Mouse (Mus musculus): ENCODE results near the gene S100b. TPM values are rescaled to one million over a fixed set of nuclear protein-coding genes. Genes with fewer than 3 reads are reported as not detected.

Gene S100b
- total RNA-seq (2021), result 1 to 10 TPM; 5.4 to 6.4 TPM

DNA sequence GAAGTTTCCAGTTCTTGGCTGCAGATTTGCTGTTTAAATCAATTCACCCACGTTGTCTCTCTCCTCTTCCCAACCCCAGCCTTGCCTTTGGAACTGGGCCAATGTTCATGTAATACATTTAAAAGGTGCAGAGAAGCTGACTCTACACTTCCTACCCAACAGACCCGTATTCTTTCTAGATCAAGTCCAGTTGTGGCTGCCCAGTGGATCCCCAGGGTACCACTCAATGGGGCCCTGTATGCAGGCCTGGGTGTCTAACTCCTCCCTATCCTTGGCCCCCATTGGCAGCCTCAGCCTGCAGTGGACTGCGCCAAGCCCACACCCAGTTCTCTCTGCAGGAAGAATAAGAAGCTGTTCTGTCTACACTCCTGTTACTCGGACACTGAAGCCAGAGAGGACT, at the start of gene S100b:
Gene S100b (plus strand): TSS at position 318 of the 400 bp plus-strand sequence.
- intact Hi-C loops (cut with DNase I), result no loop called here
- peak; percentile 37 for DNase-seq

GRCm38 (mm10) chr10:76207262-76207796, 46.3 kb upstream of the S100b start:
- intact Hi-C loops (cut with DNase I), result loop anchor here (10.0 kb wide), 2 partner anchors 173 to 233 kb away; partner anchors contain the start of gene Zfp280b
- DNase-seq, result no peak

DNA sequence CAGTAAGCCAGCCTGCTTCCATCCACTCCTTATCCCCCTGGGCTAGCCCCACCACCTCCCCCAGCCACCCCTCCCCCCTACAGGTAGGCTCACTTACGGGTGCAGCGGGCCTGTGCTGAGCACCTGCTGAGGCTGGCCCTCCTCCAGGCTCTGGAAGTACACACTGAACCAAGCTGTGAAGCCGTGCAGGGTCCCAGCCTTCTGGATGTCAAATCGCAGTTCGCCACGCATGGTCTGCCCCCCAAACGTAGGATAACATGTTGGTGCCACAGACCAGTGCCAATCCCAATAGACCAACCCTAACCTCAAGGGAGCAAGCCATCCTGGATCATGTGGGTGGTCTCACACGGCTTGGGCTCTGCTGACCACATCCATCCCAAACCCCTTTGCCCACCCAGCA, 44.4 kb upstream of the S100b start:
- DNase-seq, result no peak
- intact Hi-C loops (cut with DNase I), result loop anchor here (10.0 kb wide), 2 partner anchors 174 to 234 kb away; partner anchors contain the start of gene Zfp280b

DNA sequence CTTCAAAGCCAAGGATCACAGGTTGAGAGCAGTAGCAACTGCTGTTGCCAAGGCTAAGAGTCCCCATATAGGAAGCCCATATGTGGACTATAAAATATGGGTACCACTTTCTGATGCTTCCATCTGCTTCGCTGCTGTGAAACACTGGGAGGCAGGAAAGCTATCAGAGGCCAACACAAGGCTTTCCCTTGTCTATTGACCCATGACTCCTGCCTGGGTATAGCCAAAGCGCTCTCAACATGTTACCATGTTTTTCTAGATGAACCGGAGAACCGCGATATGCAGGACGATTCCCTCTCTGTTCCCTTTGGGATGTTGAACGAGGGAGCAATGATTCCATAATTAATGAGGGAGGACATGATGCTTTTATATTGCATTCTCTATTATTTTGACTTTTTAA, 42.8 kb upstream of the S100b start:
- intact Hi-C loops (cut with DNase I), result no loop called here

DNA sequence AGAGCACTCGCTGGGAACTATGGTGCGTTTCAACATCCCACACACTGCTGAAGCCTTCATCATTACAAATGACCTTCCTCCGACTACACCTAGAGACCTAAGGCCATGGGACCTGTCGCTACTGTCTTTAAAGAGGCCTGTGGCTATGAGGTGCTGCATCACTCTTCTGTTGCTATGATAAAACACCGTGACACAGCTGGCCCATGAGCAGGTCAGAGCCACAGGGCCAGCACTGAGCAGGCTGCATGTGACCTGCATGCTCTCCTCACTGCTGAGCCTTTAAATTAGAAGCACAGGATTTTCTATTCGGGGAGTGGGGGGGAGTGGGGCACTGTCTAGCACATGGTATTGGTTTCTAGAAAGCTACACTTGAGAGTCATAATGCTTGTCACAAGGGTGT, 41.5 kb upstream of the S100b start:
- DNase-seq, result no peak
- intact Hi-C loops (cut with DNase I), result no loop called here

More for the DNA sequence above, 42.8 kb upstream of the S100b start:
- no peak for DNase-seq

GRCm38 (mm10) chr10:76214161-76214560, 39.5 kb upstream of the S100b start:
- no peak for DNase-seq
- intact Hi-C loops (cut with DNase I), result no loop called here

DNA sequence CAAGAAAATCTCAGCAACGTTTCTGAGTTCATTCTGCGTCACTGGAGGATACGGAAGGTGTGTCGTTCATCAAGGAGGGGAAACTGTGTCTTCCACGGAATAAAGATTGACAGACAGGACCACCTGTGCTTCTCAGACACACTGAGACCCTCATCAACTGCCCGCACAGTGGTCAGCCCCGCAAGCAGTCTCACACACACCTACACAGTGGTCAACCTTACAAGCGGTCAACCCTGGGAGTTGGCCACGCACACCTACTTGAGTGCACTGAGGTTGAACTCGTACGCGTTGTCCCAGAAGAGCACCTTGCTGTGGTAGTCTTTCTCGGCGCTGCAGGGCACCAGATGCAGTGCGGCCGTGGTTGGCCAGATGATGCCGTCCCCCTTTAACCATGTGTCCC, 36.6 kb upstream of the S100b start:
- DNase-seq, result no peak
- intact Hi-C loops (cut with DNase I), result no loop called here

- DNase-seq, result no peak
- intact Hi-C loops (cut with DNase I), result no loop called here
Observed at GRCm38 (mm10) chr10:76218240-76218639, 35.4 kb upstream of the S100b start.

- DNase-seq, result no peak
- intact Hi-C loops (cut with DNase I), result no loop called here
Observed at GRCm38 (mm10) chr10:76225944-76226343, 27.7 kb upstream of the S100b start.

- DNase-seq, result no peak
- intact Hi-C loops (cut with DNase I), result no loop called here
Observed at GRCm38 (mm10) chr10:76229627-76230026, 24.0 kb upstream of the S100b start.

DNA sequence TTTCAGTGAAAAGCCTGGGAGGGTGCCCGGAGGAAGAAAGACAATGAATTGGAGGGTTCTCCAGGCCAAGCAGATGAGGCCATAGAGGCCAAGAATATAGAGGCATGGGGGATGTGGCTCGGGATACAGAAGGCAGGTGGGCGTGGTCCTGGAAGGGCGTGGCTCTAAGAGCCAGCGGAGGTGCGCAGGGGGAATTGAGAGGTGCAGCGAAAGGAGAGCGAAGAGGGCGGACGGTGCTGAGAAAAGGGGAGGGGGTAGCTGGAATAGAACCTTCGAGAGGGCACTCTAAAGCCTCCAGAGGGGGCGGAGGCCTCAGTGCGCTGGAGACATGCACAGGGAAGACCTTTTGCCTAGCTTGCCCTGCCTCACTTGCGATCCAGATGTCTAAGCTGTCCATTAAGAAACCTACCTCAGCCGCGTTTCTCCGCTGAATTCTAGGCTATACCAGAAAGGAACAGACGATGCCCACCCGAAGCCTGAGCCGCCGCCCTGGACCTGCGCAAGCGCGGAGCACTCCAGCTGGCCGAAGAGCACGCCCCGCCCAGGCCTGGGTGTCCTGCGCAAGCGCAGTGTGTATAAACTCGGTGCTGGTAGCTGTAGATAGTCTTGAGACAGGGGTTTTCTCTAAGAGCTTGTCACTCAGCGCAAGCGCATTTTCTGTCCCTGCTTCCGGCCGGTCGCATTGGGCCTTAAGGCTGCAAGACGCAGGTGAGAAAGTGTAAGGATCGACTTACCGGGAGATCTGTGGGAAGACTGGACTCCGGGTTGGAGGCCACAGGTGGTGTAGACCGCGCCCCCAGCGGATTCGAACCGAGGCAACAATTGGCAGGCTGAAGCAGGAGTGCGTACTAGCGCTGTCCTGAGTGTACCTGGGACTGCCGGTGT, 16.1 kb upstream of the S100b start, which contains the start of gene Prmt2:
Gene Prmt2 (minus strand): TSS at position 525 of the 885 bp plus-strand sequence.
- intact Hi-C loops (cut with DNase I), result no loop called here
- peak; percentile 96 for DNase-seq

GRCm38 (mm10) chr10:76239401-76239800, 14.3 kb upstream of the S100b start:
- no peak for DNase-seq
- intact Hi-C loops (cut with DNase I), result no loop called here

GRCm38 (mm10) chr10:76245106-76245505, 8.5 kb upstream of the S100b start:
- no peak for DNase-seq
- intact Hi-C loops (cut with DNase I), result no loop called here

DNA sequence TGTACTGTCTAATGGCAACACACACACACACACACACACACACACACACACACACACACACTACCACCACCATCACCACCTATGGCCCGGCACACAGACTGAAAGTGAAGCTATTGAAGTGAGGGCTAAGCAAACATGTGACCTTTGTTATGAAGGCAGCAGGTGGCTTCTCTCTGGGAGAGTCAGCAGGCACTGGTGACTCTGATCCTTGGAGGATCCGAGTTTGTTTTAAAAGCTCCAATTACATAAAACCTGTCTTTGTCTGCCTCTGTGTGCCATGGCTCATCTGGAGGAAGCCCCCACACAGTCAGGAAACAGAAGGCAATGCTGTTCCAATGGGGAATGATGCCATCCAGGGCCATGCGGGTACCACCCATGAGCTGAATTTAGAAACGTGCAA, 7.1 kb upstream of the S100b start:
- no peak for DNase-seq
- intact Hi-C loops (cut with DNase I), result no loop called here

- intact Hi-C loops (cut with DNase I), result no loop called here
- no peak for DNase-seq
Observed at GRCm38 (mm10) chr10:76247960-76248646, 5.5 kb upstream of the S100b start.

DNA sequence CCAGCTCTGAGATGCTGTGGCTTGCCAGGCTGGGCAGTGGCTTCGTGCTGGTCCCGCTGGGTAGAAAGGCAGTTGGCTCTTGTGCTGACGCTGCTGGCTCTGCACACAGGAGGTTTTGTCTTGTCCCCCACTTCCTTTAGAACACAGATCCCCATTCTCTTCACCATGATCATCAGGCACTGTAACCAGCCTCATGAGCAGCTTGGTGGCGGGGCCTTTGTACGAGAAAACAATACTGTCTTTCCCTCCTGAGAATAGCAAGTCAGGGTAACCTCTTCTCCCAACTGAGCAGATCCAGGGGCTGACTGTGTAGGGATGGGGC, 5.0 kb upstream of the S100b start:
- intact Hi-C loops (cut with DNase I), result no loop called here
- DNase-seq, result no peak

DNA sequence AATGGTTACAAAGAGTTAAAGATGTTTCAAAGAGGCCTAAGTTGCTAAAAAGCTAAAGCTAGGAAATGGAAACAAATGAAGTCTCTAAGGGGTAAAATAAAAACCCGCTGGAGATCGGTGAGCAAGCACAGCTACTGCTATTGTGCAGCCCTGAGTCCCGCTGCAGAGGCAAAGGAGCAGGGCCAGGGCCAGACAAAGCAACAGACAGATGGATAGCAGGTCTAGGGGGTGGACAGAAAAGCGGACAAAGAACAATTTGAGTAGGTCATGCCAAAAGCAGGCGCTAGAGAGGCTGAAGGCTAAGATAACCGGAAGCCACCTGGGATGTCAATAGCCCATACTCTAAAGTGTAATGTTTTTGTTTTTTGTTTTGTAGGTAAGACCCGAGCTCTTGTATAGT, 2.8 kb upstream of the S100b start:
- intact Hi-C loops (cut with DNase I), result no loop called here
- DNase-seq, result no peak

DNA sequence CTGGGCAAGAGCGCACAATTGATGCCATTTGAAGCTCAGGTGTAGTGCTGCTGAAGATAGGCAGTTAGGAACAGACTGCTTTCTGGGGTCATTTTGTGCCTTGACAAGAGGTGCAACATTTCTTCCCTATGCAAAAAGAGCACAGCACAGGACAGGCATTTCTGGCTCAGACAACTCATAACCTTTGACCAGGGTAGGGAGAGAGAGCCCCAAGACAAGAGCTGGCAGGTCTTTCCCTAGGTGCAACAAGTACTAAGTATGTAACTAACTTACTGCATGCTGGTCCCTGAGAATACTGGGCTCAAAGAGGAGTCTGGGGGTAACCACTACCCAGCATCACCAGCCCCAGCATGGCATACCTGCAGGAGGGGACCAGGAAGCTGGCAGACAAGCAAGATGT, 574 bp upstream of the S100b start:
- no peak for DNase-seq
- intact Hi-C loops (cut with DNase I), result no loop called here

DNA sequence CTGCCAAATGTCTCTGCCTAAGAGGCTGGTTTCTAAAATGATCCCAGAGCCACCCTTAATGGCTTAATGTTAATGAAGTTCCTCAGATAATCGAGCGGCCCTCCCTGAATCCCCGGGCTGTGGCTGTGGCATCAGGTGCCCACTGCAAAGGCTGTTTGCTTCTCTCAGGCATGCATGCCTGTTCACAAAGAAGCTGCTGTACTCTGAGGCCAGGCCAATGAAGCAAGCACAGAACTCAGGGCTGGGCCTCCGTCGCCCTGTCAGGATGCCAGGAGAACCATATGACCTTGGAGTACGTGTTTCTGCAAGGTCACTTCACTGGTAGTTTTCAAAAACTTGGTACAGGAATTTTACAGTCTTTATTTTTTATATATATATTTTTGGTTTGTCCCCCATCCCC, 2.0 kb downstream of the S100b start:
- DNase-seq, result no peak
- intact Hi-C loops (cut with DNase I), result no loop called here

DNA sequence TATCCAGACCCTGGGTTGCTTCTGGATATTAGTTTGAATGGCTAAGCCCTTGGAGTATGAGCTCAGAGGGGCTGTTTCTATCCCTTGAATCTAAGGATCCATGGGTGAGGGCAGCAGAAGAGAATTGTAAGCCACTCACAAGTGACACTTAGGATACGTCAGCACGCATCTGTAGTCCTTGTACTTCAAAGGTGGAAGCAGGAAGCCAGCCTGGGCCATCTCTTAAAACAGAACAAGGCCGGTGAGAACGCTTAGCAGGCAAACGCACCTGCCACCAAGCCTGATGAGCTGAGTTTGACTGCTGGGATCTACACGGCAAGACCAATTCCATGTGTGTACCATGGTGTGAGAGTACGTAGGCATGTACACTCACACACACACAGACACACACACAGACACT, 3.6 kb downstream of the S100b start:
- intact Hi-C loops (cut with DNase I), result no loop called here
- no peak for DNase-seq

- intact Hi-C loops (cut with DNase I), result no loop called here
- peak; percentile 31 for DNase-seq
Observed at GRCm38 (mm10) chr10:76257719-76258390, 4.2 kb downstream of the S100b start.
